Mouse (Mus musculus) limb, embryonic 13.5 days (tissue): ENCODE data around the gene Chst14. TPM values are rescaled to one million over a fixed set of nuclear protein-coding genes. Genes with fewer than 3 reads are reported as not detected.

Experiments used
- ATAC-seq: fragments of 200-750 bp; cut with Nextera tagmentation; 2 replicates; pipeline ENCODE4 v1.8.0; 2017; ENCODE audit warnings: low read depth, moderate number of reproducible peaks, moderate TSS enrichment; ENCODE audit not compliant: low FRiP score
- H3K27ac ChIP-seq: fragments of 300-500 bp; sonication (generic); 2 replicates; pipeline ENCODE4 v1.5.1; 2015; ENCODE audit warnings: inconsistent platforms, mild to moderate bottlenecking, moderate library complexity
- H3K27me3 ChIP-seq: fragments of 300-500 bp; sonication (generic); 2 replicates; pipeline ENCODE4 v1.6.1; 2015; ENCODE audit warnings: mild to moderate bottlenecking, inconsistent platforms
- H3K36me3 ChIP-seq: fragments of 300-500 bp; sonication (generic); 2 replicates; pipeline ENCODE4 v1.6.1; 2015; ENCODE audit warnings: inconsistent platforms, mild to moderate bottlenecking, moderate library complexity
- H3K4me1 ChIP-seq: fragments of 300-500 bp; sonication (generic); 2 replicates; pipeline ENCODE4 v1.6.1; 2015; ENCODE audit warnings: inconsistent platforms
- H3K4me2 ChIP-seq: fragments of 300-500 bp; sonication (generic); replicated peaks from 2 replicates; pipeline ENCODE4 v1.6.1; 2015; ENCODE audit warnings: inconsistent platforms, mild to moderate bottlenecking, moderate library complexity
- H3K4me3 ChIP-seq: fragments of 300-500 bp; sonication (generic); 2 replicates; pipeline ENCODE4 v1.5.1; 2015; ENCODE audit warnings: moderate library complexity, mild to moderate bottlenecking, inconsistent platforms
- H3K9ac ChIP-seq: fragments of 300-500 bp; sonication (generic); 2 replicates; pipeline ENCODE4 v1.6.1; 2015; ENCODE audit warnings: mild to moderate bottlenecking, inconsistent platforms
- H3K9me3 ChIP-seq: fragments of 300-500 bp; sonication (generic); 2 replicates; pipeline ENCODE4 v1.6.1; 2016; ENCODE audit warnings: inconsistent platforms
- WGBS: fragments of 180-500 bp; shearing (Covaris S2); methylation state at CpG from one replicate; pipeline ENCODE4 v1.1.7; 2015; 5-methylcytosine and 5-hydroxymethylcytosine counted together
- polyA plus RNA-seq: library from polyadenylated mRNA; unstranded; fragments of >200 nt; fragmentation: Nextera tagmentation; extraction: Ambion mirVana; gene quantifications from 2 replicates; pipeline ENCODE4 v1.2.1, GENCODE M21; 2015

Chst14 gene
- polyA plus RNA-seq, 1 experiment from 2014 or later = 51.2 TPM

DNA sequence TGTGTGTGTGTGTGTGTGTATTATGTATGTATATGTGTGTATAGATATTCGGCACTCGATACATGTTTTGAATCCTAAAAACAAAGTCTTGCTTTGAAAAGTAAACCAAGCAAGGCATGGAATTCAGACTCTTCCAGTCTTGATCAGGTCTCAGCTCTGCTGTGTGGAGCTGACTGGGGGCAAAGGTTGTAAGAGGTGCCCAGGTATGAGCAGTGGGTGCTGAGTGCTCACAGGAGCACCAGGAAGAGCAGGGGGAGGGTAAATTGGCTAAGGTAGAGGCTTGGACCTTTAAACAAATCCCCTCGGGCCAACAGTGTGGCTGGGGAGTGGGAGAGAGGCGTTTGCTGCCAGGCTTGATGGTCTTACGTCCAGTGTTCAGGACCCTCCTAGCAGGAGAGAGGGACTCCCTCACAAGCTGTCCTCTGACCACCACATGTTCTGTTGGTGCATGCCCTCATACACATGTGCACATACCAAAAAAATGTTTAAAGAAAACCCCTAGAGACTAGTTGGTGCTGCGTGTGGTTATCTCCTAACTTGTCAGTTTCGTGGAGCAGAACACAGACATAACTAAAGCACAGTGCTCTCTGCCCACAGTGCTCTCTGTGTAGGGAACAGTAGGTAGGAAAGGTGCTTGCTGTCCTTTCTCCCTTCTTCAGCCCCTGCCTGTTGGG lies 15.6 kb upstream of the Chst14 start:
- no peak overlapping the region for H3K9ac ChIP-seq
- 70% methylated on average over 7 of the region's 7 CpGs for WGBS
- H3K36me3 ChIP-seq = no peaks in the 10 kb centered on the region
- ATAC-seq = no peak
- H3K4me2 ChIP-seq = no peak overlapping the region
- no peak overlapping the region for H3K4me3 ChIP-seq
- no peak overlapping the region for H3K27ac ChIP-seq
- H3K4me1 ChIP-seq = peaks cover 18% of the 10 kb centered on the region
- H3K9me3 ChIP-seq = no peaks in the 10 kb centered on the region
- no peaks in the 10 kb centered on the region for H3K27me3 ChIP-seq

DNA sequence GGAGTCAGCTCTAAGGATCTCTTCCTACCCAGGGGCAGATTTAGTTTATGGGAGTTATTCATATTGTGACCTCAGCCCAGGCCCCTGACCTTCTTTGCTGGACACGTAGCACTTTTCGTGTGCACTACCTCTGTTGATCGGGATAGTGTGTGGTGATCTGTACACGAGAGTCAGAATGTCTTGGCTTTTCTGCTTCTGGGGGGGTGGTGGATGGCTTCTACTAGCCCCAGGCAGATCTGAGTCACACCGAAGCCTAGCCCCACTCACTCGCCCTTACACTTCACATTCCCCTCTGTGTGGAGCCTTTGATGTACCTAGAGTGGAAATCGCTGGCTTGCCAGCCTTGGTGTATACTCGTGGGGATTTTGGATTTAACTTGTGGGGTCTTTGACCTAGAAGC lies 13.6 kb upstream of the Chst14 start:
- Histone ChIP-seq H3K9ac (no peak overlapping the region), H3K36me3 (peaks cover 7% of the 10 kb centered on the region), H3K27ac (no peak overlapping the region), H3K4me2 (no peak overlapping the region), H3K9me3 (no peaks in the 10 kb centered on the region), H3K4me1 (peaks cover 26% of the 10 kb centered on the region), H3K27me3 (no peaks in the 10 kb centered on the region), H3K4me3 (no peak overlapping the region)
- no peak for ATAC-seq
- WGBS = 61% methylated on average over 8 of the region's 8 CpGs

DNA sequence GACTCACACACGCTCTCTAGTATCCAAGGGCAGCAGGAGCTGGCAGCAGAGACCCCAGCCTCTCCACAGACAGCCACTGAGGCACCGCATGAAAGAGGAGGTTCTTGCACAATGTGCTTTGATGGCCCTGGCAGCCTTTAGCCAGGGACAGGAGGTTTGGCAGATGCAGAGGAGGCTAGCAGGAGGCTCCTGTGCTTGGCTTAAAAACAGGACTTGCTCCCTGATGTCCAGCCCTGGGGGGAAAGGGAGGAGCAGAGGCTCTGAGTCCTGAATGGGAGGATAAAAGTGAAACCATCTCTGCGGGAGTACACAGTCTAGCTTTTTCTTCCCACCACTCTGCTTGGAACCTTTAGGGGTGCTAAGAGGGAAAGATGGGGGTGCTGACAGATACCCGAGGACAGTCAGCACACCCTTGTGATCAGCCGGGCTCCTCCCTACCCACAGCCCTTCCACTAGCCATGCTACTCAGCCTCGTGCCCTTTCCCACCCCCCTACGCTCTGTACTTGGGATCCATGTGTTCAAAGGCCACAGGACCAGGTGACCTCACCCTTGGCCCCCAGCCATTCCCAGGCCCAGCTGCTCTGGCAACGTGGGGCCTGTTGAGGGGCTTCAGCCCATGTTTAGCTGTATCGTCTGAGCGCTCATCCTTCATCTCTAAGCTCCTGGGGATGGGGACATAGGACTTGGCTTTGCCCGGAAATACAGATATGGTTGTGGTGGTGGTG lies 12.6 kb upstream of the Chst14 start:
- Histone ChIP-seq H3K27ac (no peak overlapping the region), H3K9ac (0 out of 2 replicates have a peak overlapping the region, but pooled peaks have one; percentile 1), H3K4me2 (no peak overlapping the region), H3K4me3 (no peak overlapping the region), H3K9me3 (no peaks in the 10 kb centered on the region), H3K27me3 (no peaks in the 10 kb centered on the region), H3K36me3 (peaks cover 7% of the 10 kb centered on the region), H3K4me1 (peaks cover 36% of the 10 kb centered on the region)
- no peak for ATAC-seq
- 54% methylated on average over 11 of the region's 11 CpGs for WGBS

DNA sequence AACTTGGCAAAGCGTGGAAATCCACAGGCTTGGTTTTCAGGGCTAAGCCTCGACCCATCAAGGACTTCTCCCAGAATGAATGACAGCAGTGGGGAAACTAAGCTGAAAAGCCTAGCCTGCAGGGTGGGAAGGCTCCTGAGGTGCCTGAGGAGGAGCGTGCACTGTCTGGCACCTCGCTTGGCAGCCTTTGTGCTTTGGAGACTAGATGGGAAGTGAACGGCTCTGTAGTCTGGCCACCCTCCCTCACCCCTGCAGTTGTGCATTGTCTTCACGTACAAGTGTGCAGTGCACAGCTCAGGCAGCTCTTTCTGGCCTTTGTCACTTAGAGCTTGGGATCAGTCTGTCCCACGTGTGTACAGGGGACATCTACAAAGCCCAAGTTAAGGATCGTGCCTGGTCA lies 11.6 kb upstream of the Chst14 start:
- Histone ChIP-seq H3K27ac (no peak overlapping the region), H3K4me2 (no peak overlapping the region), H3K9me3 (no peaks in the 10 kb centered on the region), H3K9ac (no peak overlapping the region), H3K4me1 (peaks cover 40% of the 10 kb centered on the region), H3K27me3 (no peaks in the 10 kb centered on the region), H3K4me3 (no peak overlapping the region), H3K36me3 (peaks cover 14% of the 10 kb centered on the region)
- WGBS = 66% methylated on average over 8 of the region's 8 CpGs
- no peak for ATAC-seq

DNA sequence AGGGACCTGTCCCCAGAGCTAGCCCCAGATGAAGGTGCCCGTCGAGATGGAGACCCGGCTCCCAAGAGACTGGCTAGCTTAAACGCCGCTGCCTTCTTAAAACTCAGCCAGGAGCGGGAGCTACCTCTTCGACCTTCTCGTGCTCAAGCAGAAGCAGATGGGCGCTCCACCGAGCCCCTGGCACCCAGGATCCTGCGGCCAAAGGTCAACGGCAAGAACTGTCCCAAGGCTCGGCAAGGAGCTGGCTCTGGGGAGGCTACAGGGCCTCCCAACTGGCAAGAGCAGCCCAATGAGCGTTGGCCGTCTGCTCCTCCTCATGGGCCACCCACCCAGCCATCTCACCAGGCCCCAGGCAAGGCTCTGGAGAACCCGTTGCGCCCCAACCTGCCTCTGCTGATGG lies 9.9 kb upstream of the Chst14 start:
- H3K4me3 ChIP-seq = no peak overlapping the region
- no peak overlapping the region for H3K4me2 ChIP-seq
- ATAC-seq = no peak
- H3K9ac ChIP-seq = no peak overlapping the region
- H3K27ac ChIP-seq = no peak overlapping the region
- 89% methylated on average over 17 of the region's 17 CpGs for WGBS
- peaks cover 37% of the 10 kb centered on the region for H3K4me1 ChIP-seq
- H3K36me3 ChIP-seq = peaks cover 30% of the 10 kb centered on the region
- no peaks in the 10 kb centered on the region for H3K9me3 ChIP-seq
- no peaks in the 10 kb centered on the region for H3K27me3 ChIP-seq

DNA sequence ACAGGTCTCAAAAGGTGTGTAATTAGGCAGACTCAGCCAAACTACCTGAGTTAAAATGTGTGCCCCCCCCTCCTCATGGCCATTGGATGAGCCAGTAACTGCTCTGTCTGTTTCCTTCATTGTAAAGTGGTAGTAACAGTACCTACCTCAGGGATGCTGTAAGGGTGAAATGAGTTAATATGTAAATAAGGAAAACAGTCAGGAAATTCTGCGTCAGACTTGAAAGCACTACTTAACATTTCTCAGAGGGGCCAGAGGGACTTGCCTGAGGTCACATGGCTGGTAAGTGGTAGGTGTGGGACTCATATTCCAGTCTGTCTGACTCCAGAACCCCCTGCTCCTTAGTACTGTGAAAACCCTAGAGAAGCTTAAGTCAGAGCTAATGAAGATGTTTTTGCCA lies 7.8 kb upstream of the Chst14 start:
- H3K36me3 ChIP-seq = peaks cover 51% of the 10 kb centered on the region
- H3K4me2 ChIP-seq = no peak overlapping the region
- H3K27me3 ChIP-seq = no peaks in the 10 kb centered on the region
- H3K4me3 ChIP-seq = no peak overlapping the region
- peaks cover 29% of the 10 kb centered on the region for H3K4me1 ChIP-seq
- H3K9ac ChIP-seq = 0 out of 2 replicates have a peak overlapping the region, but pooled peaks have one; percentile 1
- ATAC-seq = no peak
- no peaks in the 10 kb centered on the region for H3K9me3 ChIP-seq
- 45% methylated on average over 1 of the region's 1 CpGs for WGBS
- no peak overlapping the region for H3K27ac ChIP-seq

DNA sequence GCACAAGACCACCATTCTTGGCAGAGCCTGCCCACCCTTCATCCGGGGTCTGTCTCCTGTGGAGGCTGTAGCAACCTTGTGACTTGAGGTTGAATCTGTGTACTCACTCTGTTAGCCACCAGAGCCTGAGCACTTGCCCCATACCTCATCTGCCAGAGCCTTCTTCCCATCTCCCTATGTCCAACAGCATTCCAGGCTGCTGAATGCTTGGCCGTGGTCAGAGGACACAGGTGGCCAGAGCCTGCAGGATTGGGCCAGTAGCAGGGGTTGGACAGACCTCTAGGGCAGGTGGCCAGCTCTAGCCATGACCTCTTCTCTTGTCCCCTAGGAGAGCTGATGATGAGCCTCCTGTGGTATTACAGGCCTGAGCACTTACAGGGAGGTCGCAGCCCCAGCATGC lies 5.9 kb upstream of the Chst14 start:
- H3K36me3 ChIP-seq = peaks cover 53% of the 10 kb centered on the region
- no peaks in the 10 kb centered on the region for H3K9me3 ChIP-seq
- no peak overlapping the region for H3K27ac ChIP-seq
- H3K9ac ChIP-seq = no peak overlapping the region
- H3K4me1 ChIP-seq = peaks cover 23% of the 10 kb centered on the region
- no peak overlapping the region for H3K4me3 ChIP-seq
- no peaks in the 10 kb centered on the region for H3K27me3 ChIP-seq
- WGBS = 55% methylated on average over 3 of the region's 3 CpGs
- no peak for ATAC-seq
- H3K4me2 ChIP-seq = no peak overlapping the region

DNA sequence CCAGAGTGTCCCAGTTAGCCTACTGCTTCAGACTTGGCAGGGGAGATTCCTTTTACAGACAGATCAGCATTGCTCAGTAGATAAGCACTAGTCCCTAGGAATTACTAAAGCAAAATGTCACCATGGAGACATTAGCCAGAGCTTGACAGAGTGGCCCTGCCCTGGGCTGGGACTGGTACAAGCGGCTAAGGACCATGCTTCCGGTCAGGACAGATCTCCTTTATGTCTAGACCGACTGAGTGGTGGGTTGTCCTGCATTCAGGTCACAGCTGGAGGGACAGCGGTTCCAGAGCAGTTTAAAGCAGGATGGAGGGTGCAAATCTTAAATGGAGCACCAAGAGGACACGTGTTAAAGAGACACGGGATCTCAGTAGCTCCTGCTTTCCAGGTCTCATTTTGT lies 344 bp upstream of the Chst14 start:
- Histone ChIP-seq H3K27ac (0 out of 2 replicates have a peak overlapping the region, but pooled peaks have one; percentile 7), H3K4me2 (peak overlapping the region; percentile 93)

DNA sequence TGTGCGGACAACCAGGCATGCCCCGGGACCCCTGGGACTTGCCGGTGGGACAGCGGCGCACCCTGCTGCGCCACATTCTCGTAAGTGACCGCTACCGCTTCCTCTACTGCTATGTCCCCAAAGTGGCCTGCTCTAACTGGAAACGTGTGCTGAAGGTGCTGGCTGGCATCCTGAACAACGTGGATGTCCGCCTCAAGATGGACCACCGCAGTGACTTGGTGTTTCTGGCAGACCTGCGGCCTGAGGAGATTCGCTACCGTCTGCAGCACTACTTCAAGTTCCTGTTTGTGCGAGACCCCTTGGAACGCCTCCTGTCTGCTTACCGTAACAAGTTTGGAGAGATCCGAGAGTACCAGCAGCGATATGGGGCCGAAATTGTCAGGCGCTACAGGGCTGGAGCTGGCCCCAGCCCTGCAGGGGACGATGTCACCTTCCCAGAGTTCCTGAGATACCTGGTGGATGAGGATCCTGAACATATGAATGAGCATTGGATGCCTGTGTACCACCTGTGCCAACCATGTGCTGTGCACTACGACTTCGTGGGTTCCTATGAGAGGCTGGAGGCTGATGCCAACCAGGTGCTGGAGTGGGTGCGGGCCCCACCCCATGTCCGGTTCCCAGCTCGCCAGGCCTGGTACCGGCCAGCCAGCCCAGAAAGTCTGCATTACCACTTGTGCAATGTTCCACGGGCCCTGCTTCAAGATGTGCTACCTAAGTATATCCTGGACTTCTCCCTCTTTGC lies 873 bp downstream of the Chst14 start:
- no peak for ATAC-seq
- no peaks in the 10 kb centered on the region for H3K27me3 ChIP-seq
- H3K4me1 ChIP-seq = peaks cover 33% of the 10 kb centered on the region
- H3K27ac ChIP-seq = peak overlapping the region; percentile 72
- H3K9ac ChIP-seq = peak overlapping the region; percentile 91
- peak overlapping the region; percentile 85 for H3K4me3 ChIP-seq
- H3K4me2 ChIP-seq = peak overlapping the region; percentile 93
- H3K36me3 ChIP-seq = peaks cover 23% of the 10 kb centered on the region
- WGBS = 25% methylated on average over 31 of the region's 31 CpGs
- H3K9me3 ChIP-seq = no peaks in the 10 kb centered on the region

More for the DNA sequence above, 344 bp upstream of the Chst14 start:
- ATAC-seq = peak; percentile 30
- H3K9me3 ChIP-seq = no peaks in the 10 kb centered on the region
- no peaks in the 10 kb centered on the region for H3K27me3 ChIP-seq
- 2% methylated on average over 6 of the region's 6 CpGs for WGBS
- H3K36me3 ChIP-seq = peaks cover 34% of the 10 kb centered on the region
- H3K9ac ChIP-seq = peak overlapping the region; percentile 91
- H3K4me3 ChIP-seq = peak overlapping the region; percentile 85
- H3K4me1 ChIP-seq = peaks cover 33% of the 10 kb centered on the region

DNA sequence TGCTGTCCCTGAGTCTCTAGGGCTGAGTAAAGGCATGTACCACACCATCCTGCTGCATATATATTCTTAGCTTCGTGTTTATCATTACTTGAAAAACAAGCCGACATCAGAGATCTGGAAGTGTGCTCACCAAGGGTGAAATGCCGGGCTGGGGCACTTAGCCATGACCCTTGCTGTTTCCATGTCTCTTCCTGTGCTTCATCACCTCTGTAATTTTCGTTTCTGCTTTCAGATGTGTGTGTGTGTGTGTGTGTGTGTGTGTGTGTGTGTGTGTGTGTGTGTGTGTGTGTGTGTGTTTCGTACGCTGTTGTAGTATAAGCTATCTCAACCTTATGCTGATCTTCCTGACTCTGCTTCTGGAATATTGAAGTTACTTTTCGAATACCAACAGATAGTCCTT lies 15.0 kb downstream of the Chst14 start:
- Histone ChIP-seq H3K27me3 (no peaks in the 10 kb centered on the region), H3K9ac (no peak overlapping the region), H3K4me1 (peaks cover 11% of the 10 kb centered on the region), H3K9me3 (no peaks in the 10 kb centered on the region), H3K4me2 (no peak overlapping the region), H3K4me3 (no peak overlapping the region), H3K27ac (no peak overlapping the region), H3K36me3 (no peaks in the 10 kb centered on the region)
- WGBS = 79% methylated on average over 7 of the region's 7 CpGs
- no peak for ATAC-seq

DNA sequence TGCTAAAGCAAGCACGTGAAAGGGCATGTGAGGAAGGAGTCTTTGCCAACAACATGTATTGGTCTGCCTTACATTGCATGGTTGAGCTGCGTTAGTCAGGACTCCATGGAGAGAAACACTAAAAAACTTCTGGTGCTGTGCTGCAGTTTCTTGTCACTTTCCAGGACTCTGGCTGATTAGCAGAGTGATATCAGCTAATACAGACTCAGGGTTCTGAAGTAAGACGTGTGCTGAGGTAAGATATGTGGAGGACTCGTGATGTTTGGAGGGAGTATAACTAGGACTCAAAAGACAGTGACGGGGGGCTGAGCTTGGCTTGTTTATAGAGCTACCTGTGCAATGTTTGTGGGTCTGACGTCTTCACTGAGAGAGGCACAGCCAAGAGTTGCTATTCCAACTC lies 16.9 kb downstream of the Chst14 start:
- no peak for ATAC-seq
- Histone ChIP-seq H3K27me3 (no peaks in the 10 kb centered on the region), H3K4me3 (no peak overlapping the region), H3K36me3 (no peaks in the 10 kb centered on the region), H3K9ac (no peak overlapping the region), H3K4me2 (no peak overlapping the region), H3K9me3 (no peaks in the 10 kb centered on the region), H3K27ac (no peak overlapping the region), H3K4me1 (peaks cover 11% of the 10 kb centered on the region)
- 89% methylated on average over 6 of the region's 6 CpGs for WGBS

DNA sequence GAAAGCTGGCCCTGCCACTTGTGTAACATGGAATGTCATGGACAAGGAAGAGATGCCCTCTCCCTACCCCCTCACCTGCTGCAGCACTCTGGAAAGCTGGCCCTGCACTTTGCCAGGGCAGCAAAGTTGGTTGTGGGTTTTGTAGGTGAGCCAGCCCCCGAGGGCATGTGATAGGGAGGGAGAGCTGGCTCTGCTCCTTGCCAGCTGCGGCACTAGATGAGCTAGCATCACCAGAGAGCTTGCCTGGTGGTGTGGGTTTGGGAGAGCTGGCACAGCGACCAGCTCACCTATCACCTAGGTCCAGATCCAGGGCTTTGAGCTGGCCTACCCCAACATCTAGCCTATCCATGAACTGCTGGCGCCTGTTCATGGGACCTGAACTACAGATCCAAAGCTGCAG lies 22.5 kb downstream of the Chst14 start:
- WGBS = 81% methylated on average over 4 of the region's 4 CpGs
- no peak overlapping the region for H3K9ac ChIP-seq
- no peaks in the 10 kb centered on the region for H3K9me3 ChIP-seq
- no peak overlapping the region for H3K4me3 ChIP-seq
- no peak overlapping the region for H3K27ac ChIP-seq
- no peak for ATAC-seq
- no peak overlapping the region for H3K4me2 ChIP-seq
- no peaks in the 10 kb centered on the region for H3K36me3 ChIP-seq
- H3K4me1 ChIP-seq = peaks cover 11% of the 10 kb centered on the region
- no peaks in the 10 kb centered on the region for H3K27me3 ChIP-seq
